Mouse (Mus musculus): ENCODE results near the gene Krt28. TPM values are rescaled to one million over a fixed set of nuclear protein-coding genes. Genes with fewer than 3 reads are reported as not detected.

The Krt28 gene
- polyA plus RNA-seq (2017; shearing (Covaris generic)): not detected

DNA sequence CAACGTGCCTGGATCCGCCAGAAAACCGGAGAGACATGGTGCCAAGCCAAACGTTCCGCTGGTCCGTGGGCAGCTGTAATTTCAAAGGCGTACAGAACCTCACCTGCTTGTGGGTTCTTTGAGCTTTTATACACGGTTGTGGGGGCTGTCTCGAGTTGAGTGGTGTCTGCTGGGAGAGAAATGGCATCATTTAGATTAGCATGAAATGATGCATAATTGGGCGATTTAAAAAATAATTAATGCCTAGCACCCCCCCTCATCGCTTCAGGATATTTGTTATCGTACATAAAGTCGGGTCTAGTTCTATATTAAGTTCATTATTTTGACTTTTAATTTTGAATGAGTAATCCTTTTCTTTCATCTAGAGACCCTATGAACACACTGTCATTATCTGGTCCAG, at the start of gene Krt28:
Gene Krt28, minus strand, starts transcription at position 101 of the 400 bp plus-strand sequence.

DNA sequence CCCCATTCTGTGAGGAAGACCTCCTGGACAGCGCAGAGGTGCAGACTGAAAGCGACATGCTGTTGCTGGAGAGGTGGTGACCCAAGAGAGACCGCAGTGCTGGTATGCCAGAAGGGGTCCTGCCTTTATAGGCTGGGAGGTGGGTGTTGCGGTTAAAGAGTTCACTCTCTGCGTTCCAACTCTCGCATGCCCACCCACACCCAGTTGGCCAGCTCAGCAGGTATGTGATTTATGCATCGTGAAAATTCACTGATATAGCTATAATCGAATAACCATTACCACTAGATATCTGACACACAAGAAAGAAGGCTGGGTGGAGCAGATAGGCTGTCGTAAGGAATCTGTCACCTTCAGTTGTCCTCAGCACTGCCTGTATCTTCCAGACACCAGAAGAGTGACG, 47.5 kb upstream of the Krt28 start, which contains the start of gene Krt12:
Gene Krt12, minus strand, starts transcription at position 101 of the 400 bp plus-strand sequence.

GRCm38 (mm10) chr11:99389264-99389663, 14.6 kb upstream of the Krt28 start, which contains the start of gene Krt10:
Krt10 (minus strand) TSS chr11:99389364.

GRCm38 (mm10) chr11:99351004-99351403, 23.7 kb downstream of the Krt28 start, which contains the start of gene Krt27:
Krt27 (minus strand) TSS chr11:99351104.

DNA sequence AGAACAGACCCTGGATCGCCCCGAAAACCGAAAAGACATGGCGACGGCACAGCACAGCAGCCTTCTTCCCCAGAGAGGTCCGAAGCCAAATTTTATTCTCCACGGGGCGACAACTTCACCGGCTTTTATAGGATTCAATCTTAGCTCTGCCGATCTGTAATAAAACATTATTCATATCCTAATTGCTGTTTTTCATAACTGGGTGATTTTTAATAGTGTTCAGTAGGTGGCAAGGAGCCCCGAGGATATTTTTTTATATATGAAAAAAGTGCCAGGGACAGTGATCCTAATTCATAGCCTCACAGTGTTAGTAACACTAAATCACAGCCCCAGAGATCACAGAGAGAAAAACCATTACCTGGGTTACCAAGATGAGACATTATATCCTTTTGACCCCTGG, 36.8 kb downstream of the Krt28 start, which contains the start of gene Krt26:
Gene Krt26, minus strand, starts transcription at position 101 of the 400 bp plus-strand sequence.

DNA sequence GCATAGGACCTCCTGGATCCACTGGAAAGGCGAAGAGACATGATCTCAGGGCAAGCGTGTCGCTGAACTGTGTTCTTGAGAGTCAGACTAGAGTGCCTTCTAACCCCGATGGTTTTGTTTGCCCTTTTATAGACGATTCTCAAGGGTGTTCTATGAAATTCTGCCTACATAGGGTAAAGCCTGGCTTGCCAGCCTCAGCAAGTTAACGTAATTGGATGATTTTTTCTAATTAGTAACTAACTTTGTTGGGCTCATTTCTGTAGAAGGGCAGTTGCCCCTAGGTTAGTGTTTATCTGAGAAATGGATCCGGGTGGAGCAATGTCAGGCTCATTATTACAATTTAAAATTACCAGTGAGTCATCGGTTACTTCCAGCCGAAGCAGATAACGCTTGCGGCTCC, 51.9 kb downstream of the Krt28 start, which contains the start of gene Krt25:
Gene Krt25, minus strand, starts transcription at position 101 of the 400 bp plus-strand sequence.

Other genes with a start within 250 kb of the Krt28 start
- 575 TPM for gene Ccr7, start 219.8 kb downstream of the Krt28 start, polyA plus RNA-seq (2017; shearing (Covaris generic))
- gene Smarce1, start 143.9 kb downstream of the Krt28 start, polyA plus RNA-seq (2017; shearing (Covaris generic)): 226 TPM
- 1.5 TPM for gene Krt222, start 130.8 kb downstream of the Krt28 start, polyA plus RNA-seq (2017; shearing (Covaris generic))
- gene Krt24, start 89.6 kb downstream of the Krt28 start, polyA plus RNA-seq (2017; shearing (Covaris generic)): not detected
- not detected for gene Krt25, start 52.0 kb downstream of the Krt28 start, polyA plus RNA-seq (2017; shearing (Covaris generic))
- gene Krt26, start 36.9 kb downstream of the Krt28 start, polyA plus RNA-seq (2017; shearing (Covaris generic)): not detected
- not detected for gene Krt27, start 23.8 kb downstream of the Krt28 start, polyA plus RNA-seq (2017; shearing (Covaris generic))
- gene Krt10, start 14.5 kb upstream of the Krt28 start, polyA plus RNA-seq (2017; shearing (Covaris generic)): 15.0 TPM
- not detected for gene Krt12, start 47.4 kb upstream of the Krt28 start, polyA plus RNA-seq (2017; shearing (Covaris generic))
- gene Krt20, start 63.2 kb upstream of the Krt28 start, polyA plus RNA-seq (2017; shearing (Covaris generic)): not detected
- not detected for gene Krt23, start 118.2 kb upstream of the Krt28 start, polyA plus RNA-seq (2017; shearing (Covaris generic))
- gene Krt39, start 146.4 kb upstream of the Krt28 start, polyA plus RNA-seq (2017; shearing (Covaris generic)): not detected
- not detected for gene Krt40, start 168.3 kb upstream of the Krt28 start, polyA plus RNA-seq (2017; shearing (Covaris generic))
- gene Krtap3-3, start 176.0 kb upstream of the Krt28 start, polyA plus RNA-seq (2017; shearing (Covaris generic)): not detected
- gene Krtap3-2, start 181.9 kb upstream of the Krt28 start, polyA plus RNA-seq (2017; shearing (Covaris generic)): not detected
- not detected for gene Gm11939, start 184.6 kb upstream of the Krt28 start, polyA plus RNA-seq (2017; shearing (Covaris generic))
- not detected for gene Krtap3-1, start 191.7 kb upstream of the Krt28 start, polyA plus RNA-seq (2017; shearing (Covaris generic))
- gene Krtap1-5, start 206.1 kb upstream of the Krt28 start, polyA plus RNA-seq (2017; shearing (Covaris generic)): not detected
- not detected for gene Krtap1-4, start 208.8 kb upstream of the Krt28 start, polyA plus RNA-seq (2017; shearing (Covaris generic))
- not detected for gene Krtap1-3, start 216.4 kb upstream of the Krt28 start, polyA plus RNA-seq (2017; shearing (Covaris generic))
- not detected for gene Krtap9-3, start 223.2 kb upstream of the Krt28 start, polyA plus RNA-seq (2017; shearing (Covaris generic))
- gene Gm11938, start 228.4 kb upstream of the Krt28 start, polyA plus RNA-seq (2017; shearing (Covaris generic)): not detected
- not detected for gene Gm11937, start 235.3 kb upstream of the Krt28 start, polyA plus RNA-seq (2017; shearing (Covaris generic))
- gene Krtap2-4, start 239.9 kb upstream of the Krt28 start, polyA plus RNA-seq (2017; shearing (Covaris generic)): not detected
- not detected for gene Gm11562, start 245.5 kb upstream of the Krt28 start, polyA plus RNA-seq (2017; shearing (Covaris generic))

Data from CD4-positive, CD25-positive, alpha-beta regulatory T cell (primary cell).